Mouse (Mus musculus) myocyte (in vitro differentiated cells): ENCODE results near the gene Rab10.

Experiments
- MAX ChIP-seq: IDR thresholded peaks from one replicate; pipeline ENCODE4 v1.6.1; 2011; ENCODE audit warnings: low read depth, mild to moderate bottlenecking, control low read depth
- MYOD1 ChIP-seq, 3 experiments: IDR thresholded peaks; one replicate each; pipeline ENCODE4 v1.6.1; 2011; ENCODE audit warnings: control low read depth in 2 of 3, low read depth in 2 of 3, mild to moderate bottlenecking in 2 of 3, moderate library complexity in 1 of 3; ENCODE audit not compliant: insufficient read length in 2 of 3, control insufficient read depth in 1 of 3
- POLR2A ChIP-seq: IDR thresholded peaks from one replicate; pipeline ENCODE4 v1.6.1; 2011; ENCODE audit warnings: low read depth, mild to moderate bottlenecking, control low read depth, moderate library complexity; ENCODE audit not compliant: insufficient read length
- POLR2AphosphoS2 ChIP-seq: IDR thresholded peaks from one replicate; pipeline ENCODE4 v1.6.1; 2011; ENCODE audit warnings: low read depth, control low read depth; ENCODE audit not compliant: insufficient read length
- TCF12 ChIP-seq: IDR thresholded peaks from one replicate; pipeline ENCODE4 v1.6.1; 2011; ENCODE audit warnings: mild to moderate bottlenecking, control low read depth; ENCODE audit not compliant: poor library complexity, insufficient read depth, severe bottlenecking
- TCF3 ChIP-seq: IDR thresholded peaks from one replicate; pipeline ENCODE4 v1.6.1; 2011; ENCODE audit warnings: low read depth, control low read depth; ENCODE audit not compliant: insufficient read length
- USF1 ChIP-seq: IDR thresholded peaks from one replicate; pipeline ENCODE4 v1.6.1; 2011; ENCODE audit warnings: low read depth, mild to moderate bottlenecking, control low read depth, moderate library complexity

DNA sequence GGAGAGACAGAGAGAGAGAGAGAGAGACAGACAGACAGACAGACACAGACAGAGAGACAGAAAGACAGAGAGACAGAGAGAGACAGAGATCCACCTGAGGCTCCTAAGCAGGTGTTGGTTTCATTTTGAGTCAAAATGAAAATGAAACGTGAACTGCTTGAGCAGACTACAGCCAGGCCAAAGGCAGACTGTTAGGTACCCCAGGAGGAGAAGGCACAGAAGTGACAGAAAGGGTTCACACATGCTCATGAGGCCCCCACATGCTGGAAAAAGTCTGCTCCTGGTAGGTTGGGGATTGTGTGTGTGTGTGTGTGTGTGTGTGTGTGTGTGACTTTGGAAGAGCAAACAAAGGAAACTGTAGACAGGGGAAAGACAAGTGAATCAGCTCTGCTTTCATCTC, 29.2 kb upstream of the Rab10 start:
- TF ChIP-seq TCF3 (no peak), POLR2A (no peak), TCF12 (no peak), MYOD1 (IDR thresholded peaks at IDR 0.05; ENCODE audit: control insufficient read depth in 1 of 3, insufficient read length in 2 of 3, low read depth in 2 of 3) (no peak), USF1 (no peak), MAX (no peak), POLR2AphosphoS2 (no peak)
